Mouse (Mus musculus): ENCODE measurements around the gene Cep68. TPM values are rescaled to one million over a fixed set of nuclear protein-coding genes. Genes with fewer than 3 reads are reported as not detected.

Gene Cep68
- total RNA-seq, 2 experiments from 2014 or later, result 23.3 to 40.0 TPM

DNA sequence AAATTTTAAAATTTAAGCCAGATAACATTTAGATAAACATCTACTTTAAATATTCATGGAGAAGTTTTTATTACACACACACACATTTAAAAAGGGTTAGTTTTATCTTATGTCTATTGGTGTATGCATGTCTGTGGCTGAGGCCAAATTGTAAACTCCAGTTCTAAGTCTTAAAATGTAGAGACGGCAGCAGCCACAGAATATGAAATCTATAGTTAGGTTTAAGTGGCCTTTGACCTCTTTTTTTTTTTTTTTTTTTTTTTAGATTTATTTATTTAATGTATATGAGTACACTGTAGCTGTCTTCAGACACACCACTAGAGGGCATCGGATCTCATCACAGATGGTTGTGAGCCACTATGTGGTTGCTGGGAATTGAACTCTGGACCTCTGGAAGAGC is 41.6 kb downstream of the Cep68 start:
- no peak for ATAC-seq (replicated peaks; ENCODE audit: poor library complexity, severe bottlenecking)

DNA sequence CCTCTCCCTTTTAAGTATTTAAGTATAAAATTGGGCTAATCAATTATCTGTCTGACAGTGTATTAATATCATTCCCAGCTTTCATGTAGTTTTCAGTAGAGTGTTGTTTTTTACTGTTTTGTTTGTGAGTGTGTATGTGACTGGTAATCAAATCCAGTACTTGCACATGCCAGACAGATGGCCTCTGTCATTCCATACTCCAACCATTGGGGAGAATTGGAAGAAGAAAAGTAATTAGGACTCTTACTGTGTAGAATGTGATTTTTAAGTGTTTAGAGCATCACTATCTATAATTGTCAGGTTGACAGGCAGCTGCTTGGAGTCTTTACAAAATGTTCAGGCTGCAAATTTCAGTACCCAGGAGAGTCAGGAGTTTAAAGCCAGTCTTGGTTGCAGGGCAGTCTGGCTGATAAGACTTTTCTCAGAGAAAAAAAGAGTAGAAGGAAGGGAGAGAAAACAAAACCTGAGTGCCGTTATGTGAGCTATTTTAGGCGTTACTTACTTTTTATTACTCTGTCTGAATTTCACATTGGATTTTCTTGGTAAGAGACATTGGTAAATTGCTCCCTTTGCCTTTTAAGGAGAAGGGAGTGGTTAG is 42.5 kb downstream of the Cep68 start:
- ATAC-seq (replicated peaks; ENCODE audit: poor library complexity, severe bottlenecking), result no peak

DNA sequence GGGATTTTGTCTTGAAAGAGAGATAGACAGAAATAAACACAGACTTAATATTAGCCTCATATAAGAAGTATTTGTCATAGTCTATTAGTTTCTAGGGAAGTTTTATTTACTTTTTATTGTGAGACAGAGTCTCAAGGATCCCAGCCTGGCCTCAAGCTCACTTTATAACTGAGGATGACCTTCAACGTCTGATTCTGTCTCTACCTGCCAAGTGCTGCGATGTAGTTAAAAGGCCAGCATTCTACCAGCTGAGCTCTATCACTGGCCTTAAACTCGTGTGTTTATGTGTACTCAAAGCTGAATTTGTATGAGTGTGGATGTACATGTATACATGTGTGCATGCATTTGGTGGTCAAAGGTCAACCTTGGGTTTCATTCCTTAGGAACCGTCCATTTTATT is 43.7 kb downstream of the Cep68 start:
- no peak for ATAC-seq (replicated peaks; ENCODE audit: poor library complexity, severe bottlenecking)

DNA sequence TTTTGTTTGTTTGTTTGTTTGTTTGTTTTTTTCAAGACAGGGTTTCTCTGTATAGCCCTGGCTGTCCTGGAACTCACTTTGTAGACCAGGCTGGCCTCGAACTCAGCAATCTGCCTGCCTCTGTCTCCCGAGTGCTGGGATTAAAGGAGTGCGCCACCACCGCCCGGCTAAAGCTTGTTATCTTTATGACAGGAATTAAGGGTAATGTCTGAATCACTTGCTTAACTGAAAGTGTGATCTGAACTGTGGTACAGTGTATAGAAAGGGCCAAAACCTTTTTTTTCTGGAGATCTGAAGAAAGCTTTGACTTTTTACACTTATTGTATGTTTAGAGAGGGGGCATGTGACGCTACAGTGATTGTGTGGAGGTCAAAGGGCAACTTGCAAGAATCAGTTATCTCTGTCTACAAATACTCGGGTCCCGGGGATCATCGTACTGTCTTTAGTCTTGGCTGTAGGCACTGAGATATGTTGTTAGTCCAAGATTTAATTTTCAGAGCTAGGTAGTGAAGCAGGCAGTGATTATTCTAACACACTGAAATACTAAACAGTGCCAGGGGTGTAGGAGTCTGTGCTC is 44.3 kb downstream of the Cep68 start:
- no peak for ATAC-seq (replicated peaks; ENCODE audit: poor library complexity, severe bottlenecking)

DNA sequence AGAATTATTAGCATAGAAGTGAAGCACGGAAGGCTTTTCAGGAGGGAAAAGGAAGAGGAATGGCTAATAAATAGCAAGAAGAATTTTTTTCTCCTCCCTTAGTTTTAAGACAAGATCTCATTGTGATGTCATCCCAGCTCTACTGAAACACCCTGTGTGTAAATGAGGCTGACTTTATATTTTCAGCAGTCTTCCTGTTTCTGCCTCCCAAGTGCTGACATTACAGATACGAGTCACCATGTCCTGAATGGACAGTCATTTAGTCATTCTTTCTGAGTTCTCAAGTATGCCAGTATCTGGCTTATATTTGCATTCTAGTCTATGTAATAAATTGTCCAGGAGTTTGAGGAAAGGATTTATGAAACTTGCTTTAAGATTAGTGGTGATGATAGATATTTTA is 44.9 kb downstream of the Cep68 start:
- no peak for ATAC-seq (replicated peaks; ENCODE audit: poor library complexity, severe bottlenecking)

DNA sequence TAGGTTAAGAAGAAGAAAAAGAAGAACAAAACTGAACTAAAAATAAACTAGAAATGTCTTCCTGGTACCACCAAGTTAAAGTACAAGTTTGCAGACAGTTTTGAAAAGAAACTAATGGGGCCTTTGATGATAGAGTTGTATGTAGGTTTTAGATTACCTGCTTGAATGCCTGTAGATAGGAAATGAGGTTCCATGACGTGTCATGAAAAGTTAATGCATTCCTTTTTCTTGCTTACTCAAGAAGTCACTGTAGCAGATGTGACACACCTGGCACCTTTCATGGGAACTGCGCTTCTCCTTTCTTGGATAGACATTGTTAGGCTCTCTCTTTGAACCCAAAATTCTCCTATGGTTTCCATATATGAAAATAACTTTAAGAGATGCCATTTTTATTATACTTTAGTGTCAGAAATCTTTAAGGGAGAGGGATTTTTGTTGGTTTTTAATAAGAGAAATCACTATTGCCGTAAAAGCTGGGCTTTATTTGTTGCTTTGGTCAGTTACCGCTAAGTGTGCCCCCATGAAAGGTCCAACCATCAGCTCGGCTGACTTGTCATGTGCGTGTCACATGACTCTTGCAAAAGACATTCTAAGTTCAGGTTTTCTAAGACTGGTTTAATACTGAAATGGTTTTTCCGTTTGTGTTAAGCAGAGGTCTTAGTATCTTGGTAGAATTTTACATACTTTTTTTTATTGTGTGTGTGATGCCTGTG is 46.8 kb downstream of the Cep68 start:
- ATAC-seq (replicated peaks; ENCODE audit: poor library complexity, severe bottlenecking), result no peak

DNA sequence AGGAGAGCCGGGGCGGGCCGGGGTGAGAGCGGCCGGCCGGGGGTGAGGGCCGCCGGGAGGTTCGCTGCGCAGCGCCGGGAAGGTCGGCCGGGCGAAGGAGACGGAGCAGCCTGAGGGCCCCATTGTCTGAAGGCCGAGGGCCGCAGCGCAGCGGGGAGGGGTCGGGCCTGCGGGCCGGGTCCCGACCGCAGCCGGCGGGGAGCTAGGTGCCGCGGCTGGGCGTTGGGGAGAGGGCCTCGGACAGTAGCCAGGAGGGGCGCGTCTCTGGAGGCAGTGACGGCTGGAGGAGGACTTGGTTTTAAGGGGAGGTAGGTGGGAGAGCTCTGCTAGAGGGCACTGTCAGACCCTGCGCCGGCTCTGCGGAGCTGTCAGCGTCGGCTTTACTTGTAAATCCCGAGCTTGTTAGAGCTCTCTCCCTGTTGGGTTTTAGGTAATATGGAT is 47.5 kb downstream of the Cep68 start:
- ATAC-seq (replicated peaks; ENCODE audit: poor library complexity, severe bottlenecking), result peak; percentile 11

DNA sequence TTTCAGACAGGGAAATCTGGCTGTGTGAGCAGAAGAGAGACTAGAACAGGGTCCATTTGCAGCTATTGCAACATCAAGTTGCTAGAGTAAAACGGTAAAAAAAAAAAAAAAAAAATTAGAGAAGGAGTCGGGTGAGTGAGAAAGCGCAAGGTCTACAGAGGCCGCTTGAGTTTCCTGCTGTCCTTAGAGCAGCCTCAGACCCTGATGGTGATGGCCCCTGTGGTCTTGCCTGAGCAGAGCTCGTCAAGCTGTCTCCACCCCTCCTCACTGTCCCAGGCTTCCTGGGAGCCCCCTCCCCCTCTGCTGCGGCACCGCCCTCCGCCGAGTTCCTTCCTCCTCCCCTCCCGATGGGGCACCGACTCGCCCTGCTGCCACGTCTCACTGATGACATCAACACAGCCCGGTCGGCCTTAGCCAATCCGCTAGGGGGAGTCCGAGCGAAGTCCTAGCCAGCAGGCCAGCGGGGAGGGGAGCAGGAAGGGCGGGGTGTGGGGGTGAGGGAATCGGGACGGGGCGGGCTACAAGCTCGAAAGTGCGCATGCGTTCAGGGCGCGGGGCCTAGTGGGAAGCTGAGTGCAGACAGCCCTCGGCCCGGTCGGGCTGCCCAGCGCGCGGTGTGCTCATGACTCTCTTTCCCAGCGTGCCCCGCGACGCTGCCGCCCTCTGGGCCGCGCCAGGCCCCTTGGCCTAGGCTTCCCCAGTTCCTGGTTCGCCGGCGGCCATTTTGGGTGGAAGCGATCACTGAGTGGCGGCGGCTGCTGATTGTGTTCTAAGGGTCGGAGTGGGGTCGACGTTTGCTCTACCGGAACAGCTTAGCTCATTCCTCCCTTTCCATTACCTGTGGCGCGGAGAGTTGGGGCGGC is 48.3 kb downstream of the Cep68 start, which contains the start of gene Rab1a:
Gene Rab1a, plus strand, starts transcription at position 720 of the 863 bp plus-strand sequence.
- ATAC-seq (replicated peaks; ENCODE audit: poor library complexity, severe bottlenecking), result peak; percentile 87

DNA sequence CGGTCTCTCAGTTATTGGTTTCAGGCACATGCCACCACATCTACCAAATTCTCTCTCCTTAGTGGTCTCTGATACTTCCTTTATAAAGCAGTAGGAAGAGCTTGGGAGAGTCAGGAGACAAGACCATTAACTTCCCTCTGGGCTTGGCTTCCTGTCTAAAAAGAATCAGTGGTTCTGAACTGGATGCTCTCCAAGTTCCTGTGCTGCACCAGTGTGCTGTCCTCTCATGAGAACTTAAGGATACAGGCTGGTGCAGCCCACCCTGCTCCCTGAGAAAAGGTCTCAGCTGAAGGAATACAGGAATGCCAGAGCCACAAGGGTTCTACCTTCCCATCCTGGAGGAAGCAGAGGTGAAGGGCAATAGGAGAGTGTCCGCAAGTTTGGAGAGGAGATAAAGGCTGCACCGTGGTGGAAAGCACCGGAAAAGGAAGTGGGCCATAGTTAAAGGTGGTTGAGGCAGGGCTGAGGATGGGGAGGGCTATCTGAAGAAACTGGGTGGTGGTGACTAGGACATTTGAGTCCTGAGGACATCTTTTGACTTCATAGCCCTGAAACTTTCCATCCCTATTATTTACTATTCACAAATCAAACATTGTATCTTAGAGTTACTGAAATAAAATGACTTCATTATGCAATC is 56.0 kb downstream of the Cep68 start:
- peak; percentile 88 for ATAC-seq (replicated peaks; ENCODE audit: poor library complexity, severe bottlenecking)

DNA sequence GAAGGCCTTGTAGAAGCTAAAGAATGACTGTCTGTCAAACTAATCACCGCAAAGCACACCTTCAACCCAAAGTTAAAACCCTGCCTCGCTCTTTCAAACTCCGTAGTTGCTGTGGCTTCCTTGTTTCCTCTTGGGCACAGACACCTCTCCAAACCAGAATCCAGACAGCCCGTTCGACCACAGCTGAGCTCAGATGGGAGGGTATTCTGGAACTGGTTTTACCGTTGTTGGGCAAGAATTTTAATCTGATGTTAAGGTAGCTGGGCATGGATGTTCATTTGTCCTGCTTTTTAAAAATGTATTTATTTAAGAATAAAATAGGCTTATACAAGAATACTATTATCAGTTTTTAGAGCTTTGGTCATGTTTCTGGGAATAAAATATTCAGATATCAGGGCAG is 62.0 kb downstream of the Cep68 start:
- ATAC-seq (replicated peaks; ENCODE audit: poor library complexity, severe bottlenecking), result no peak

Other genes with a start within 250 kb of the Cep68 start
- 189 and 205 TPM in 2 replicates for gene Actr2, start 136.5 kb downstream of the Cep68 start, total RNA-seq (2014; fragmentation: Nextera tagmentation)
- 254 and 304 TPM in 2 replicates for gene Actr2, start 136.5 kb downstream of the Cep68 start, total RNA-seq (2017)
- gene Rab1a, start 48.0 kb downstream of the Cep68 start, total RNA-seq (2014; fragmentation: Nextera tagmentation), result 104 and 142 TPM in 2 replicates
- 96.9 and 106 TPM in 2 replicates for gene Rab1a, start 48.0 kb downstream of the Cep68 start, total RNA-seq (2017)
- gene Slc1a4, start 83.3 kb upstream of the Cep68 start, total RNA-seq (2014; fragmentation: Nextera tagmentation), result 0.73 and 1.2 TPM in 2 replicates
- gene Slc1a4, start 83.3 kb upstream of the Cep68 start, total RNA-seq (2017), result 0.36 and 0.47 TPM in 2 replicates